Mouse (Mus musculus) kidney, adult 2 months (tissue): ENCODE results near the gene Fam89a.

Source experiments
- CTCF ChIP-seq: fragments of 200-500 bp; conservative IDR thresholded peaks from 2 replicates; pipeline ENCODE4 v1.5.1; 2011; ENCODE audit warnings: low read depth, mild to moderate bottlenecking, control low read depth, low read length, moderate library complexity, mixed read lengths; ENCODE audit not compliant: insufficient read depth, insufficient read length
- POLR2A ChIP-seq: fragments of 200-500 bp; IDR thresholded peaks from one replicate; pipeline ENCODE4 v1.6.1; 2011; ENCODE audit warnings: low read depth, low read length, control low read depth

DNA sequence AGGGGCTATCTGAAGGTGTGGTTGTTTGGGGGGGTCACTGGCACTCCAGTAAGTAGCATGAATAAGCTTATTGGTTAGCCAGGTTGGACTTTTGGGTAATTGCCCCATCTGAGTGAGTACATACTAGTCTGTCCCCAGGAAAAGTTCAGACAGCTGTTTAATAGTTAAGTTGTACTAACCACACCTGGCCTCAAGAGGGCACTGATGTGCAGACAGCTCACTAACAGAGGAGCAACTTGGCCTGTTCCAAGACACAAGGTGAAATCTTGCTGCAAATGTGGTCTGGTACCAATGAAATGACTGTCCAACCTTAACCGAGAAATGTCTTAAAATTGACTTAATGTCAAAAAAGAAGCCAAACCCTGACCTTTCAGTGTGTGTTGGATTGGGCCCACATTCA, 12.4 kb downstream of the Fam89a start:
- no peak for TF ChIP-seq POLR2A
- TF ChIP-seq CTCF, result peak; percentile 85
